Mouse (Mus musculus): ENCODE data around the gene Tpi1.

GRCm38 (mm10) chr6:124863125-124863657 lies 49.1 kb upstream of the Tpi1 start:
- TF ChIP-seq POLR2A (IDR thresholded peaks at IDR 0.05; ENCODE audit: borderline replicate concordance, extremely low read depth, insufficient read depth, insufficient read length, poor library complexity, severe bottlenecking) (no peak), CTCF (IDR thresholded peaks at IDR 0.05; ENCODE audit: borderline replicate concordance, extremely low read depth, insufficient read depth, insufficient read length) (no peak)
